Mouse (Mus musculus): Measurements from ENCODE around the gene Tctex1d2. TPM values are rescaled to one million over a fixed set of nuclear protein-coding genes. Genes with fewer than 3 reads are reported as not detected.

The Tctex1d2 gene
- polyA plus RNA-seq, 1 experiment from 2014 or later: 41.9 TPM

- no peaks in the 10 kb centered on the region for H3K27me3 ChIP-seq (replicated peaks; ENCODE audit: control insufficient read depth, insufficient read depth, low read length)
- H3K4me1 ChIP-seq (ENCODE audit: control insufficient read depth, insufficient read depth, low read depth, low read length): no peaks in the 10 kb centered on the region
- H3K36me3 ChIP-seq (ENCODE audit: control insufficient read depth, insufficient read depth, low read length): peaks cover 2% of the 10 kb centered on the region; the same call in 1 of the 2 replicates
- H3K4me3 ChIP-seq (ENCODE audit: low read length): no peak overlapping the region
- H3K27ac ChIP-seq (ENCODE audit: low read depth, low read length): no peak overlapping the region
- 73% methylated on average over 6 of the region's 6 CpGs for WGBS
- no peaks in the 10 kb centered on the region for H3K9me3 ChIP-seq (ENCODE audit: control insufficient read depth, low read length)
- no peak overlapping the region for H3K9ac ChIP-seq (ENCODE audit: low read depth, low read length)
- no peak overlapping the region for H3K4me2 ChIP-seq (ENCODE audit: low read length)
- ATAC-seq: no peak
Measured at GRCm38 (mm10) chr16:32395679-32396540, 23.6 kb upstream of the Tctex1d2 start.

- no peaks in the 10 kb centered on the region for H3K9me3 ChIP-seq (ENCODE audit: control insufficient read depth, low read length)
- no peak overlapping the region for H3K27ac ChIP-seq (ENCODE audit: low read depth, low read length)
- H3K36me3 ChIP-seq (ENCODE audit: control insufficient read depth, insufficient read depth, low read length): no peaks in the 10 kb centered on the region
- no peak overlapping the region for H3K4me2 ChIP-seq (ENCODE audit: low read length)
- ATAC-seq: no peak
- WGBS: 54% methylated on average over 3 of the region's 3 CpGs
- H3K9ac ChIP-seq (ENCODE audit: low read depth, low read length): no peak overlapping the region
- no peak overlapping the region for H3K4me3 ChIP-seq (ENCODE audit: low read length)
- H3K27me3 ChIP-seq (replicated peaks; ENCODE audit: control insufficient read depth, insufficient read depth, low read length): no peaks in the 10 kb centered on the region
- H3K4me1 ChIP-seq (ENCODE audit: control insufficient read depth, insufficient read depth, low read depth, low read length): no peaks in the 10 kb centered on the region
Measured at GRCm38 (mm10) chr16:32396541-32396835, 23.0 kb upstream of the Tctex1d2 start.

- no peak overlapping the region for H3K9ac ChIP-seq (ENCODE audit: low read depth, low read length)
Measured at GRCm38 (mm10) chr16:32398206-32398605, 21.3 kb upstream of the Tctex1d2 start.

GRCm38 (mm10) chr16:32400267-32400666 lies 19.2 kb upstream of the Tctex1d2 start, which contains the start of gene Tm4sf19:
Gene Tm4sf19 (plus strand): TSS chr16:32400506.
- Histone ChIP-seq H3K27me3 (replicated peaks; ENCODE audit: control insufficient read depth, insufficient read depth, low read length) (no peaks in the 10 kb centered on the region), H3K9me3 (ENCODE audit: control insufficient read depth, low read length) (no peaks in the 10 kb centered on the region), H3K4me3 (ENCODE audit: low read length) (no peak within 1 kb of the TSS), H3K4me2 (ENCODE audit: low read length) (no peak within 1 kb of the TSS), H3K27ac (ENCODE audit: low read depth, low read length) (no peak within 1 kb of the TSS), H3K4me1 (ENCODE audit: control insufficient read depth, insufficient read depth, low read depth, low read length) (no peaks in the 10 kb centered on the region), H3K9ac (ENCODE audit: low read depth, low read length) (no peak within 1 kb of the TSS), H3K36me3 (ENCODE audit: control insufficient read depth, insufficient read depth, low read length) (no peaks in the 10 kb centered on the region)
- no peak for ATAC-seq
- 79% methylated on average over 7 of the region's 7 CpGs for WGBS

More at GRCm38 (mm10) chr16:32398206-32398605, 21.3 kb upstream of the Tctex1d2 start:
- Histone ChIP-seq H3K4me2 (ENCODE audit: low read length) (no peak overlapping the region), H3K9me3 (ENCODE audit: control insufficient read depth, low read length) (no peaks in the 10 kb centered on the region), H3K36me3 (ENCODE audit: control insufficient read depth, insufficient read depth, low read length) (no peaks in the 10 kb centered on the region), H3K27me3 (replicated peaks; ENCODE audit: control insufficient read depth, insufficient read depth, low read length) (no peaks in the 10 kb centered on the region), H3K4me3 (ENCODE audit: low read length) (no peak overlapping the region), H3K27ac (ENCODE audit: low read depth, low read length) (no peak overlapping the region), H3K4me1 (ENCODE audit: control insufficient read depth, insufficient read depth, low read depth, low read length) (no peaks in the 10 kb centered on the region)
- 74% methylated on average over 3 of the region's 3 CpGs for WGBS
- no peak for ATAC-seq

- Histone ChIP-seq H3K4me3 (ENCODE audit: low read length) (no peak overlapping the region), H3K27me3 (replicated peaks; ENCODE audit: control insufficient read depth, insufficient read depth, low read length) (no peaks in the 10 kb centered on the region), H3K36me3 (ENCODE audit: control insufficient read depth, insufficient read depth, low read length) (no peaks in the 10 kb centered on the region), H3K9ac (ENCODE audit: low read depth, low read length) (no peak overlapping the region), H3K27ac (ENCODE audit: low read depth, low read length) (no peak overlapping the region), H3K4me1 (ENCODE audit: control insufficient read depth, insufficient read depth, low read depth, low read length) (no peaks in the 10 kb centered on the region), H3K4me2 (ENCODE audit: low read length) (no peak overlapping the region), H3K9me3 (ENCODE audit: control insufficient read depth, low read length) (no peaks in the 10 kb centered on the region)
- ATAC-seq: no peak
- 83% methylated on average over 9 of the region's 9 CpGs for WGBS
Measured at GRCm38 (mm10) chr16:32401335-32401965, 18.1 kb upstream of the Tctex1d2 start.

- Histone ChIP-seq H3K27ac (ENCODE audit: low read depth, low read length) (no peak overlapping the region), H3K27me3 (replicated peaks; ENCODE audit: control insufficient read depth, insufficient read depth, low read length) (no peaks in the 10 kb centered on the region), H3K4me1 (ENCODE audit: control insufficient read depth, insufficient read depth, low read depth, low read length) (no peaks in the 10 kb centered on the region), H3K9ac (ENCODE audit: low read depth, low read length) (no peak overlapping the region), H3K4me3 (ENCODE audit: low read length) (no peak overlapping the region), H3K4me2 (ENCODE audit: low read length) (no peak overlapping the region), H3K9me3 (ENCODE audit: control insufficient read depth, low read length) (no peaks in the 10 kb centered on the region), H3K36me3 (ENCODE audit: control insufficient read depth, insufficient read depth, low read length) (no peaks in the 10 kb centered on the region)
- 89% methylated on average over 3 of the region's 3 CpGs for WGBS
- ATAC-seq: no peak
Measured at GRCm38 (mm10) chr16:32402818-32403217, 16.7 kb upstream of the Tctex1d2 start.

- Histone ChIP-seq H3K36me3 (ENCODE audit: control insufficient read depth, insufficient read depth, low read length) (no peaks in the 10 kb centered on the region), H3K27me3 (replicated peaks; ENCODE audit: control insufficient read depth, insufficient read depth, low read length) (no peaks in the 10 kb centered on the region), H3K9ac (ENCODE audit: low read depth, low read length) (no peak overlapping the region), H3K4me2 (ENCODE audit: low read length) (no peak overlapping the region), H3K9me3 (ENCODE audit: control insufficient read depth, low read length) (no peaks in the 10 kb centered on the region), H3K4me1 (ENCODE audit: control insufficient read depth, insufficient read depth, low read depth, low read length) (no peaks in the 10 kb centered on the region), H3K27ac (ENCODE audit: low read depth, low read length) (no peak overlapping the region), H3K4me3 (ENCODE audit: low read length) (no peak overlapping the region)
- ATAC-seq: no peak
- 79% methylated on average over 9 of the region's 9 CpGs for WGBS
Measured at GRCm38 (mm10) chr16:32405716-32406115, 13.8 kb upstream of the Tctex1d2 start.

GRCm38 (mm10) chr16:32406671-32407070 lies 12.8 kb upstream of the Tctex1d2 start:
- H3K4me3 ChIP-seq (ENCODE audit: low read length): no peak overlapping the region
- H3K27me3 ChIP-seq (replicated peaks; ENCODE audit: control insufficient read depth, insufficient read depth, low read length): no peaks in the 10 kb centered on the region
- no peak overlapping the region for H3K27ac ChIP-seq (ENCODE audit: low read depth, low read length)
- no peaks in the 10 kb centered on the region for H3K4me1 ChIP-seq (ENCODE audit: control insufficient read depth, insufficient read depth, low read depth, low read length)
- no peak overlapping the region for H3K9ac ChIP-seq (ENCODE audit: low read depth, low read length)
- 85% methylated on average over 6 of the region's 6 CpGs for WGBS
- no peak overlapping the region for H3K4me2 ChIP-seq (ENCODE audit: low read length)
- ATAC-seq: no peak
- no peaks in the 10 kb centered on the region for H3K36me3 ChIP-seq (ENCODE audit: control insufficient read depth, insufficient read depth, low read length)
- H3K9me3 ChIP-seq (ENCODE audit: control insufficient read depth, low read length): no peaks in the 10 kb centered on the region

- WGBS: 85% methylated on average over 10 of the region's 10 CpGs
- Histone ChIP-seq H3K4me3 (ENCODE audit: low read length) (no peak overlapping the region), H3K27me3 (replicated peaks; ENCODE audit: control insufficient read depth, insufficient read depth, low read length) (no peaks in the 10 kb centered on the region), H3K27ac (ENCODE audit: low read depth, low read length) (no peak overlapping the region), H3K4me1 (ENCODE audit: control insufficient read depth, insufficient read depth, low read depth, low read length) (no peaks in the 10 kb centered on the region), H3K4me2 (ENCODE audit: low read length) (no peak overlapping the region), H3K9me3 (ENCODE audit: control insufficient read depth, low read length) (no peaks in the 10 kb centered on the region), H3K36me3 (ENCODE audit: control insufficient read depth, insufficient read depth, low read length) (no peaks in the 10 kb centered on the region), H3K9ac (ENCODE audit: low read depth, low read length) (no peak overlapping the region)
- no peak for ATAC-seq
Measured at GRCm38 (mm10) chr16:32407730-32408129, 11.8 kb upstream of the Tctex1d2 start.
